Mouse (Mus musculus) G1E (cell line): Measurements from ENCODE around the gene Rbm43. TPM values are rescaled to one million over a fixed set of nuclear protein-coding genes. Genes with fewer than 3 reads are reported as not detected.

Experiments
- ATAC-seq: 2 replicates; pipeline ENCODE4 v1.8.0; 2016; ENCODE audit warnings: mild to moderate bottlenecking; ENCODE audit not compliant: insufficient number of reproducible peaks, poor library complexity, low FRiP score, severe bottlenecking; ENCODE audit errors: extremely low read depth
- DNase-seq: peaks from one replicate; pipeline ENCODE4 v3.0.0; 2012; ENCODE audit warnings: low spot score
- H3K27me3 ChIP-seq: 2 replicates; pipeline ENCODE4 v1.6.1; 2012; ENCODE audit warnings: mild to moderate bottlenecking, low read length, inconsistent platforms; ENCODE audit not compliant: insufficient read depth
- H3K36me3 ChIP-seq: replicated peaks from 2 replicates; pipeline ENCODE3; 2012; ENCODE audit warnings: mild to moderate bottlenecking, inconsistent platforms
- H3K4me1 ChIP-seq: 2 replicates; pipeline ENCODE4 v1.6.1; 2012; ENCODE audit warnings: low read depth, low read length, inconsistent platforms, mixed read lengths; ENCODE audit not compliant: insufficient read depth
- H3K4me3 ChIP-seq: 2 replicates; pipeline ENCODE4 v1.5.1; 2012; ENCODE audit warnings: low read depth, mild to moderate bottlenecking, inconsistent platforms, low read length, moderate library complexity, mixed read lengths
- H3K9me3 ChIP-seq: replicated peaks from 2 replicates; pipeline ENCODE4 v1.6.1; 2012; ENCODE audit warnings: inconsistent platforms
- CTCF ChIP-seq: IDR thresholded peaks from 2 replicates; pipeline ENCODE4 v1.5.1; 2012; ENCODE audit warnings: low read depth, low read length, inconsistent platforms, mixed read lengths
- GATA1 ChIP-seq: IDR thresholded peaks from 2 replicates; pipeline ENCODE4 v1.6.1; 2012; ENCODE audit warnings: borderline replicate concordance, low read length, inconsistent platforms, mixed read lengths
- GATA2 ChIP-seq: IDR thresholded peaks from 2 replicates; pipeline ENCODE4 v1.6.1; 2012; ENCODE audit warnings: low read depth, low read length, inconsistent platforms, borderline replicate concordance
- POLR2AphosphoS5 ChIP-seq: IDR thresholded peaks from 2 replicates; pipeline ENCODE4 v1.6.1; 2012; ENCODE audit warnings: low read depth, low read length, inconsistent platforms; ENCODE audit not compliant: insufficient replicate concordance
- TAL1 ChIP-seq: conservative IDR thresholded peaks from 2 replicates; pipeline ENCODE4 v1.6.1; 2012; ENCODE audit warnings: low read depth, low read length, inconsistent platforms, mixed read lengths
- polyA plus RNA-seq: library from polyadenylated mRNA; stranded (reverse); fragments of >175 nt; gene quantifications from 2 replicates; pipeline ENCODE4 v1.2.3, GENCODE M21; 2012
- total RNA-seq, 2 experiments: library from RNA; stranded (forward) in 1 of 2; stranded (reverse) in 1 of 2; fragments of 200-1000 nt in 1 of 2; fragments of >200 nt in 1 of 2; fragmentation: Nextera tagmentation in 1 of 2; gene quantifications; 2 replicates each; pipeline ENCODE4 v1.2.3; 2014 to 2017

Gene Rbm43
- 67.7 and 81.7 TPM in 2 replicates for total RNA-seq (2014; fragmentation: Nextera tagmentation)
- total RNA-seq (2017): 27.8 and 32.0 TPM in 2 replicates
- polyA plus RNA-seq: 13.2 and 13.3 TPM in 2 replicates

DNA sequence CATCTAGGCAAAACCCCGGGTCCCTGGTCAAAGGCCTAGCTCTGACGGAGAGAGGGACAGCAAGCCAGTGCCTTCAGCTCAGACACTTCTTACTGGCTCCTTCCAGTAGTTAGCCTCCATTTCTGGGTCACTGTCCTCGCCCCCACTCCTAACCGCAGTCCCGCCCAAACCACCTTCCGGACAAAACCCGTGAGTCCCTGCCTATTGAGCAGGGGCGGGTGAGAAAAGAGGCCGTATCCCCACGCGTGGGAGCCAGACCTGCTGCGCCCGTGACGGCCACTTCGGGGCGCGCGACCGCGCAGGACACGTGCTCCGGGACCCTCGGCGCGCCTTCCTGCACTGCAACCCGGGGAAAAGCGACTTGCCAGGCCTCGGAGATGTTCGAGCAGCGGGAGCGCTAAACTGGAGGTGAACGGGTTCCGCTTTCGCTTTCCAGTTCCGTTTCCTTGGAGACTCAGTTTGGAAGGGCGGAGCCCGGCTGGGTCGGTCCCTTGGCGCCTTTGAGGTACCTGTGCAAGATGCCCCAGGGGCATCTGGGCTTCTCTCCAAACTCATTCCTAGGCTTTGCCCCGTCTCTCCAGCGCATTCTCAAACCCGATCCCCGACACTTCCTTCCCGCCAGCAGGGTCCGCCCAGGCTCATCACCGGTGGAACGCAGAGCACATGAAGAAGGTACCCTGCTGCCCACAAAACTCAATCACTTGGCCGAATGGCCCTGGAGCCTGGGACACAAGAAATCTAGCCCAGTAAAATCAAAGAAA, at the start of gene Rbm43:
Rbm43 (minus strand) TSS at position 590 of the 761 bp plus-strand sequence.
- peak; percentile 72 for DNase-seq
- H3K4me1 ChIP-seq: peaks cover 65% of the 10 kb centered on the region
- no peak for TF ChIP-seq POLR2AphosphoS5
- no peak for TF ChIP-seq TAL1
- TF ChIP-seq GATA1: no peak
- TF ChIP-seq GATA2: no peak
- TF ChIP-seq CTCF: no peak
- H3K27me3 ChIP-seq: no peaks in the 10 kb centered on the region
- peak within 1 kb of the TSS; percentile 85 for H3K4me3 ChIP-seq
- H3K36me3 ChIP-seq: peaks cover 34% of the 10 kb centered on the region
- peaks cover 5% of the 10 kb centered on the region; the same call in 1 of the 2 replicates for H3K9me3 ChIP-seq
- ATAC-seq: peak; percentile 51

DNA sequence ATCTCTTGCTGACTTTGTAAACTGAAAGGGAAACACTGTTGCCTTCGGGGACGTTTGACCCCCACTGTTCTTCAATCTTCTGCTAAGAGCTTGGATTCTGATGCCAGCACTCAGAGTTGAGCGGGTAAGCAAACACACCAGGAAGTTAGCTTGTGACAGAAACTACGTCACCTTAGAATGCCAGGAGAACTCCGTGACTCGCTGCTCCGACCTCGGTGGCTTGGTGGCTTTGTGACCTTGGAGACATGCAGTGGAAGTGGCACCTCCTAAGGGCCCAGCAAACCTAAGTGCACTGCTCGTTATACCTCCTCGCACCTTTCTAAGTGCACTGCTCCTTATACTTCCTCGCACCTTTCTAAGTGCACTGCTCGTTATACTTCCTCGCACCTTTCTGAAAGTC, 47.3 kb upstream of the Rbm43 start:
- ATAC-seq (no peak), DNase-seq (no peak)
- no peaks in the 10 kb centered on the region for H3K36me3 ChIP-seq
- TF ChIP-seq TAL1 (no peak), POLR2AphosphoS5 (no peak), GATA1 (no peak), CTCF (no peak), GATA2 (no peak)
- H3K9me3 ChIP-seq: no peaks in the 10 kb centered on the region
- no peaks in the 10 kb centered on the region for H3K4me1 ChIP-seq
- H3K27me3 ChIP-seq: 0 out of 2 replicates have a peak, but pooled peaks cover 3% of the 10 kb centered on the region
- H3K4me3 ChIP-seq: no peak overlapping the region

- Histone ChIP-seq H3K4me1 (no peaks in the 10 kb centered on the region), H3K36me3 (no peaks in the 10 kb centered on the region), H3K9me3 (no peaks in the 10 kb centered on the region), H3K27me3 (0 out of 2 replicates have a peak, but pooled peaks cover 3% of the 10 kb centered on the region), H3K4me3 (no peak overlapping the region)
- DNase-seq: no peak
- TF ChIP-seq TAL1: no peak
- no peak for TF ChIP-seq GATA2
- no peak for TF ChIP-seq POLR2AphosphoS5
- no peak for ATAC-seq
These were observed 46.7 kb upstream of the Rbm43 start for GRCm38 (mm10) chr2:51981630-51982029.

- H3K27me3 ChIP-seq: no peaks in the 10 kb centered on the region
- DNase-seq: no peak
- H3K4me1 ChIP-seq: peaks cover 10% of the 10 kb centered on the region
- no peaks in the 10 kb centered on the region for H3K9me3 ChIP-seq
- no peak for TF ChIP-seq GATA1
- no peak for TF ChIP-seq CTCF
- no peak for TF ChIP-seq POLR2AphosphoS5
- TF ChIP-seq GATA2: no peak
- no peak for TF ChIP-seq TAL1
- peak within 1 kb of the TSS; percentile 68 for H3K4me3 ChIP-seq
- ATAC-seq: peak; percentile 45; the same call in 1 of the 2 replicates
- no peaks in the 10 kb centered on the region for H3K36me3 ChIP-seq
These were observed 38.5 kb upstream of the Rbm43 start, which contains the start of gene Nmi for GRCm38 (mm10) chr2:51973410-51973968. Gene Nmi, minus strand, starts transcription at chr2:51973494.

DNA sequence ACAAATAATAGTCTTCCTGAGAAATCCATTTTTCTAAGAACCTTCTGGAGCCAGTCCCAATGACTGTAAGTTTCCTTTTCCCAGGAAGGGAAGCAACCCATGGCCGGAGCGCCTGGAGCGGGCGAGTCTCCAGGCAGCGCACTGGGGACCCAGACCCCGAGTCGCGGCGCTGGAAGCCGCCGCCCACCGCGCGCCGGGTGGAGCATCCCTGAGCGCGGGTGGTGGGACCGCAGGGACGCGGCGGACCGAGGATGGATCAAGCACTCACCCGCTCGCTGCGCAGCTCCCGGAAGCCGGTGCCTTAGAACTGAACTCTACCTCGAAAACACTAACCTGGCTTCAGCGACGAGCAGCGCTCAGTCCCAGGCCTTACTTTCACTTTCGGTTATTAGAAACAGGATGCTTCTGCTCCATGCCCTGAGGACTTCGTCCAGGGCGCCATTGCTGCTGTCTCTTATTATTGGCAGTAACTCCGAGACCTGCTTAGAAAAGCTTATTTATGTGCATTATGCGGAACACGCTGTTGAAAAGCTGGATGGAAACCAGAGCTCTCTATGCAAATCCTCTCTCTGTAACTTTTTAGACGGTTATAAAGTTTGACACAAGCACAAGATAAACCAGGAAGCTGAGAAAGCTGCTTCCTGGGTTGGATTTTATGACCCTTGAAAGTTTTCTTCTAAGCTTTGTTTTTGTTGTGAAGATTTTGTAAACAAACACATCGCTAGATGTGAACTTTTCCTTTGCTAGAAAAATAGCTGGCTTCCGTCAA, 37.9 kb upstream of the Rbm43 start:
- Histone ChIP-seq H3K9me3 (no peaks in the 10 kb centered on the region), H3K4me3 (peak overlapping the region; percentile 68), H3K27me3 (no peaks in the 10 kb centered on the region), H3K36me3 (no peaks in the 10 kb centered on the region), H3K4me1 (peaks cover 10% of the 10 kb centered on the region)
- ATAC-seq (peak; percentile 62), DNase-seq (peak; percentile 17)
- no peak for TF ChIP-seq GATA1
- TF ChIP-seq TAL1: no peak
- TF ChIP-seq GATA2: no peak
- TF ChIP-seq POLR2AphosphoS5: no peak
- TF ChIP-seq CTCF: no peak
